Mouse (Mus musculus): ENCODE measurements around the gene Gmip. TPM values are rescaled to one million over a fixed set of nuclear protein-coding genes. Genes with fewer than 3 reads are reported as not detected.

Gene Gmip
- polyA plus RNA-seq, 1 experiment = 58.3 TPM

- WGBS = 91% methylated on average over 7 of the region's 7 CpGs
- H3K4me1 ChIP-seq (ENCODE audit: control insufficient read depth, insufficient read depth, insufficient read length, low read length) = peaks cover 2% of the 10 kb centered on the region; the same call in 1 of the 2 replicates
- H3K27ac ChIP-seq (ENCODE audit: insufficient read depth, low read depth, low read length) = no peak overlapping the region
- no peaks in the 10 kb centered on the region for H3K27me3 ChIP-seq (ENCODE audit: control insufficient read depth, insufficient read depth, low read length)
- TF ChIP-seq POLR2A (IDR thresholded peaks at IDR 0.05; ENCODE audit: low read depth, low read length) (no peak), CTCF (IDR thresholded peaks at IDR 0.05; ENCODE audit: extremely low read depth, insufficient read length, insufficient replicate concordance, low read depth, low read length) (no peak)
- H3K36me3 ChIP-seq (ENCODE audit: control insufficient read depth, insufficient read depth, low read length) = peaks cover 90% of the 10 kb centered on the region
- no peak overlapping the region for H3K4me3 ChIP-seq (ENCODE audit: low read depth, low read length)
These were observed 5.1 kb upstream of the Gmip start for GRCm38 (mm10) chr8:69803366-69803765.

DNA sequence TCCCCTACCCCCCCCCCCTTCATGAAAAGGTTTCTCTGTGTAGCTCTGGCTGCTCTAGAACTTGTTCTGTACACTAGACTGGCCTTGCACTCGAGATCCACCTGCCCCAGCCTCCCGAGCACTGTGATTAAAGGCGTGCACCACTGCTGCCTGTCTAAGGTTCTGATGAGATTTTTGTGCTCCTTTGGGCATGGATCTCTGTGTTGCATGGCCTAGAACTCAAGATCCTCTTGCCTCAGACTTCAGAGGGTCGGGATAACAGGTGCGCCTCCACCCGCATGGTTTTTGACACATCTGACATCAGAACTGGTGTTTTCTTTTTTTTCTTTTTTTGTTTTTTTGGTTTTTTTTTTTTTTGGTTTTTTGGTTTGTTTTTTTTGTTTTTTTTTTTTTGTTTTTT, 3.9 kb upstream of the Gmip start:
- WGBS = 89% methylated on average over 6 of the region's 6 CpGs

GRCm38 (mm10) chr8:69805086-69805485, 3.4 kb upstream of the Gmip start:
- Histone ChIP-seq H3K36me3 (ENCODE audit: control insufficient read depth, insufficient read depth, low read length) (peaks cover 73% of the 10 kb centered on the region), H3K27ac (ENCODE audit: insufficient read depth, low read depth, low read length) (no peak overlapping the region), H3K27me3 (ENCODE audit: control insufficient read depth, insufficient read depth, low read length) (no peaks in the 10 kb centered on the region), H3K4me3 (ENCODE audit: low read depth, low read length) (no peak overlapping the region), H3K4me1 (ENCODE audit: control insufficient read depth, insufficient read depth, insufficient read length, low read length) (peaks cover 5% of the 10 kb centered on the region; the same call in 1 of the 2 replicates)
- WGBS = 96% methylated on average over 10 of the region's 10 CpGs
- TF ChIP-seq POLR2A (IDR thresholded peaks at IDR 0.05; ENCODE audit: low read depth, low read length) (no peak), CTCF (IDR thresholded peaks at IDR 0.05; ENCODE audit: extremely low read depth, insufficient read length, insufficient replicate concordance, low read depth, low read length) (no peak)

More for the DNA sequence above, 3.9 kb upstream of the Gmip start:
- no peak for TF ChIP-seq POLR2A (IDR thresholded peaks at IDR 0.05; ENCODE audit: low read depth, low read length)
- TF ChIP-seq CTCF (IDR thresholded peaks at IDR 0.05; ENCODE audit: extremely low read depth, insufficient read length, insufficient replicate concordance, low read depth, low read length) = no peak
- H3K4me1 ChIP-seq (ENCODE audit: control insufficient read depth, insufficient read depth, insufficient read length, low read length) = peaks cover 5% of the 10 kb centered on the region; the same call in 1 of the 2 replicates
- H3K27ac ChIP-seq (ENCODE audit: insufficient read depth, low read depth, low read length) = no peak overlapping the region
- H3K36me3 ChIP-seq (ENCODE audit: control insufficient read depth, insufficient read depth, low read length) = peaks cover 78% of the 10 kb centered on the region
- H3K4me3 ChIP-seq (ENCODE audit: low read depth, low read length) = no peak overlapping the region
- H3K27me3 ChIP-seq (ENCODE audit: control insufficient read depth, insufficient read depth, low read length) = no peaks in the 10 kb centered on the region

- Histone ChIP-seq H3K36me3 (ENCODE audit: control insufficient read depth, insufficient read depth, low read length) (peaks cover 69% of the 10 kb centered on the region), H3K4me3 (ENCODE audit: low read depth, low read length) (no peak overlapping the region), H3K4me1 (ENCODE audit: control insufficient read depth, insufficient read depth, insufficient read length, low read length) (peaks cover 5% of the 10 kb centered on the region; the same call in 1 of the 2 replicates), H3K27me3 (ENCODE audit: control insufficient read depth, insufficient read depth, low read length) (no peaks in the 10 kb centered on the region), H3K27ac (ENCODE audit: insufficient read depth, low read depth, low read length) (no peak overlapping the region)
- 85% methylated on average over 9 of the region's 9 CpGs for WGBS
- TF ChIP-seq CTCF (IDR thresholded peaks at IDR 0.05; ENCODE audit: extremely low read depth, insufficient read length, insufficient replicate concordance, low read depth, low read length) (no peak), POLR2A (IDR thresholded peaks at IDR 0.05; ENCODE audit: low read depth, low read length) (no peak)
These were observed 3.0 kb upstream of the Gmip start for GRCm38 (mm10) chr8:69805491-69805890.

GRCm38 (mm10) chr8:69807236-69807635, 1.2 kb upstream of the Gmip start:
- WGBS = 92% methylated on average over 5 of the region's 5 CpGs
- Histone ChIP-seq H3K4me3 (ENCODE audit: low read depth, low read length) (no peak overlapping the region), H3K27ac (ENCODE audit: insufficient read depth, low read depth, low read length) (no peak overlapping the region), H3K4me1 (ENCODE audit: control insufficient read depth, insufficient read depth, insufficient read length, low read length) (peaks cover 5% of the 10 kb centered on the region; the same call in 1 of the 2 replicates), H3K27me3 (ENCODE audit: control insufficient read depth, insufficient read depth, low read length) (no peaks in the 10 kb centered on the region), H3K36me3 (ENCODE audit: control insufficient read depth, insufficient read depth, low read length) (peaks cover 65% of the 10 kb centered on the region)
- TF ChIP-seq CTCF (IDR thresholded peaks at IDR 0.05; ENCODE audit: extremely low read depth, insufficient read length, insufficient replicate concordance, low read depth, low read length) = no peak
- no peak for TF ChIP-seq POLR2A (IDR thresholded peaks at IDR 0.05; ENCODE audit: low read depth, low read length)

- Histone ChIP-seq H3K27me3 (ENCODE audit: control insufficient read depth, insufficient read depth, low read length) (no peaks in the 10 kb centered on the region), H3K27ac (ENCODE audit: insufficient read depth, low read depth, low read length) (no peak overlapping the region), H3K36me3 (ENCODE audit: control insufficient read depth, insufficient read depth, low read length) (peaks cover 56% of the 10 kb centered on the region), H3K4me1 (ENCODE audit: control insufficient read depth, insufficient read depth, insufficient read length, low read length) (peaks cover 5% of the 10 kb centered on the region; the same call in 1 of the 2 replicates), H3K4me3 (ENCODE audit: low read depth, low read length) (peak overlapping the region; percentile 89)
- TF ChIP-seq CTCF (IDR thresholded peaks at IDR 0.05; ENCODE audit: extremely low read depth, insufficient read length, insufficient replicate concordance, low read depth, low read length) (no peak), POLR2A (IDR thresholded peaks at IDR 0.05; ENCODE audit: low read depth, low read length) (no peak)
- WGBS = under 1% methylated on average over 23 of the region's 23 CpGs
These were observed 455 bp downstream of the Gmip start for GRCm38 (mm10) chr8:69808864-69809403.

GRCm38 (mm10) chr8:69809820-69810219, 1.3 kb downstream of the Gmip start:
- TF ChIP-seq CTCF (IDR thresholded peaks at IDR 0.05; ENCODE audit: extremely low read depth, insufficient read length, insufficient replicate concordance, low read depth, low read length) (no peak), POLR2A (IDR thresholded peaks at IDR 0.05; ENCODE audit: low read depth, low read length) (no peak)
- 78% methylated on average over 3 of the region's 3 CpGs for whole genome bisulfite sequencing
- Histone ChIP-seq H3K36me3 (ENCODE audit: control insufficient read depth, insufficient read depth, low read length) (peaks cover 56% of the 10 kb centered on the region), H3K4me1 (ENCODE audit: control insufficient read depth, insufficient read depth, insufficient read length, low read length) (peaks cover 5% of the 10 kb centered on the region; the same call in 1 of the 2 replicates), H3K27ac (ENCODE audit: insufficient read depth, low read depth, low read length) (no peak overlapping the region), H3K27me3 (ENCODE audit: control insufficient read depth, insufficient read depth, low read length) (no peaks in the 10 kb centered on the region), H3K4me3 (ENCODE audit: low read depth, low read length) (no peak overlapping the region)
